Mouse (Mus musculus) left cerebral cortex, postnatal 25 days (tissue): ENCODE results near the gene Cep44. TPM values are rescaled to one million over a fixed set of nuclear protein-coding genes. Genes with fewer than 3 reads are reported as not detected.

Source experiments
- DNase-seq, 2 experiments: peaks; one replicate each; pipeline ENCODE4 v3.0.0; 2022; ENCODE audit warnings: low spot score in 2 of 2, mixed read lengths in 1 of 2
- intact Hi-C: fragments of 180-260 bp; cut with DNase I; formaldehyde crosslinking; loops from one replicate; pipeline ENCODE4 v1.15.1; 2025
- total RNA-seq, 2 experiments: library from RNA; stranded (reverse); gene quantifications; 2 replicates each; pipeline ENCODE4 v1.2.3; 2021

Cep44 gene
- total RNA-seq = 10 to 100 TPM; 20.6 to 24.3 TPM

GRCm38 (mm10) chr8:56550558-56551360 is at the start of gene Cep44, which contains the start of gene Fbxo8:
TSS of gene Cep44 (minus strand) at chr8:56551047.
TSS of gene Fbxo8 (plus strand) at chr8:56551090.
- intact Hi-C loops = no loop called here
- DNase-seq = peak; percentile 88 to 91

GRCm38 (mm10) chr8:56591502-56591901 is 40.7 kb upstream of the Cep44 start:
- intact Hi-C loops = no loop called here

GRCm38 (mm10) chr8:56591084-56591483 is 40.2 kb upstream of the Cep44 start:
- intact Hi-C loops = no loop called here
- DNase-seq = no peak

More at GRCm38 (mm10) chr8:56591502-56591901, 40.7 kb upstream of the Cep44 start:
- DNase-seq = no peak

GRCm38 (mm10) chr8:56589004-56589403 is 38.2 kb upstream of the Cep44 start:
- no peak for DNase-seq
- intact Hi-C loops = no loop called here

GRCm38 (mm10) chr8:56582841-56583240 is 32.0 kb upstream of the Cep44 start:
- intact Hi-C loops = no loop called here
- DNase-seq = no peak

GRCm38 (mm10) chr8:56580918-56581317 is 30.1 kb upstream of the Cep44 start:
- no peak for DNase-seq
- intact Hi-C loops = no loop called here

- intact Hi-C loops = no loop called here
These were observed 16.0 kb upstream of the Cep44 start for GRCm38 (mm10) chr8:56566856-56567255.

GRCm38 (mm10) chr8:56564399-56565047 is 13.7 kb upstream of the Cep44 start:
- intact Hi-C loops = no loop called here

More at GRCm38 (mm10) chr8:56566856-56567255, 16.0 kb upstream of the Cep44 start:
- DNase-seq = no peak

GRCm38 (mm10) chr8:56552551-56553103 is 1.8 kb upstream of the Cep44 start:
- intact Hi-C loops = no loop called here

More at GRCm38 (mm10) chr8:56564399-56565047, 13.7 kb upstream of the Cep44 start:
- no peak for DNase-seq

GRCm38 (mm10) chr8:56552045-56552444 is 1.2 kb upstream of the Cep44 start:
- no peak for DNase-seq
- intact Hi-C loops = no loop called here

More at GRCm38 (mm10) chr8:56552551-56553103, 1.8 kb upstream of the Cep44 start:
- DNase-seq = no peak

- peak; percentile 91 to 96 for DNase-seq
- intact Hi-C loops = no loop called here
These were observed 560 bp upstream of the Cep44 start for GRCm38 (mm10) chr8:56551361-56551852.

GRCm38 (mm10) chr8:56547866-56548265 is 3.0 kb downstream of the Cep44 start:
- intact Hi-C loops = no loop called here
- DNase-seq = no peak

GRCm38 (mm10) chr8:56540706-56541105 is 10.1 kb downstream of the Cep44 start:
- DNase-seq = no peak
- intact Hi-C loops = no loop called here

GRCm38 (mm10) chr8:56530359-56530758 is 20.5 kb downstream of the Cep44 start:
- DNase-seq = peak; percentile 31 to 53
- intact Hi-C loops = loop anchor here (2.0 kb wide), 1 partner anchor 84 kb away; no protein-coding TSS in a partner anchor

- intact Hi-C loops = no loop called here
These were observed 22.0 kb downstream of the Cep44 start for GRCm38 (mm10) chr8:56528869-56529268.

GRCm38 (mm10) chr8:56521051-56521450 is 29.8 kb downstream of the Cep44 start:
- no peak for DNase-seq
- intact Hi-C loops = no loop called here

More at GRCm38 (mm10) chr8:56528869-56529268, 22.0 kb downstream of the Cep44 start:
- DNase-seq = no peak

- intact Hi-C loops = no loop called here
- no peak for DNase-seq
These were observed 30.6 kb downstream of the Cep44 start for GRCm38 (mm10) chr8:56520249-56520648.

GRCm38 (mm10) chr8:56518848-56519247 is 32.0 kb downstream of the Cep44 start:
- DNase-seq = no peak
- intact Hi-C loops = no loop called here

- peak in 1 of 2 experiments; percentile 14 for DNase-seq
- intact Hi-C loops = no loop called here
These were observed 41.8 kb downstream of the Cep44 start for GRCm38 (mm10) chr8:56508952-56509479.
